Comparison of ENCODE assay signal across 10 mouse cellular contexts in genomic region chr2:152826481-152826880, GRCm38 (mm10). TPM values are rescaled to one million over a fixed set of nuclear protein-coding genes. Genes with fewer than 3 reads are reported as not detected.
A peak's percentile ranks its signal among the peaks of the same experiment; 100 is the strongest.
DNase-seq lines count a peak whose midpoint lies in the region; ATAC-seq and TF ChIP-seq lines count a peak whose summit lies in the region.
"Had no signal": no experiment of that assay in that cellular context is flagged by ENCODE, and none has a peak within 500 bp of the region (broad histone marks: within the 10 kb centered on the region; RNA-seq: fewer than 3 reads in every experiment).

No protein-coding gene starts in this region.

- DNase-seq in forebrain, embryonic 10.5 days (ENCODE audit: extremely low spot score, low spot score), result no peak
- DNase-seq in layer of hippocampus, adult 2 months (ENCODE audit: low spot score in 2 of 2), result no peak
- DNase-seq in layer of hippocampus, postnatal 36 days, result no peak
- no peak for DNase-seq in frontal cortex, postnatal 10 days (ENCODE audit: low spot score in 2 of 2)
- DNase-seq in frontal cortex, postnatal 25 days (ENCODE audit: low spot score in 2 of 2), result no peak
- DNase-seq: cerebellum, adult 11 months; gastrocnemius, postnatal 25 days had no signal

- peak overlapping the region; percentile 74 for H3K4me2 ChIP-seq in forebrain, embryonic 13.5 days
- peak overlapping the region; percentile 75; the same call in 1 of the 2 replicates for H3K4me2 ChIP-seq in embryonic facial prominence, embryonic 15.5 days (replicated peaks)

- no peak for ATAC-seq in forebrain, embryonic 13.5 days
- no peak for ATAC-seq in embryonic facial prominence, embryonic 15.5 days (ENCODE audit: insufficient number of reproducible peaks, low FRiP score, low TSS enrichment, low read depth)

- TF ChIP-seq CTCF in layer of hippocampus, adult 2 months (conservative IDR thresholded peaks at IDR 0.05), result no peak

- 85% methylated on average over 3 of the region's 3 CpGs for WGBS in forebrain, embryonic 13.5 days
- 89% methylated on average over 3 of the region's 3 CpGs for WGBS in forebrain, embryonic 10.5 days
- 71% methylated on average over 3 of the region's 3 CpGs for WGBS in embryonic facial prominence, embryonic 15.5 days
- 85% methylated on average over 3 of the region's 3 CpGs for WGBS in macrophage (ENCODE audit: missing documents)

- H3K36me3 ChIP-seq in forebrain, embryonic 13.5 days (ENCODE audit: poor library complexity, severe bottlenecking), result peaks cover 15% of the 10 kb centered on the region; the same call in 1 of the 2 replicates
- H3K36me3 ChIP-seq in forebrain, embryonic 10.5 days (replicated peaks), result peaks cover 62% of the 10 kb centered on the region
- H3K36me3 ChIP-seq in embryonic facial prominence, embryonic 15.5 days, result peaks cover 8% of the 10 kb centered on the region
- H3K36me3 ChIP-seq in macrophage (ENCODE audit: inconsistent target), result no peaks in the 10 kb centered on the region; the same call in 1 of the 2 replicates

- no peak overlapping the region for H3K9ac ChIP-seq in forebrain, embryonic 13.5 days
- H3K9ac ChIP-seq in embryonic facial prominence, embryonic 15.5 days, result no peak overlapping the region

- no peak overlapping the region for H3K4me3 ChIP-seq in forebrain, embryonic 13.5 days
- no peak overlapping the region for H3K4me3 ChIP-seq in forebrain, embryonic 10.5 days
- H3K4me3 ChIP-seq in layer of hippocampus, adult 2 months, result peak overlapping the region; percentile 100
- H3K4me3 ChIP-seq in embryonic facial prominence, embryonic 15.5 days (replicated peaks), result 0 out of 2 replicates have a peak overlapping the region, but pooled peaks have one; percentile 82
- peak overlapping the region; percentile 85 for H3K4me3 ChIP-seq in macrophage (ENCODE audit: inconsistent target)

- peaks cover 66% of the 10 kb centered on the region for H3K4me1 ChIP-seq in forebrain, embryonic 13.5 days
- peaks cover 55% of the 10 kb centered on the region for H3K4me1 ChIP-seq in forebrain, embryonic 10.5 days
- peaks cover 59% of the 10 kb centered on the region for H3K4me1 ChIP-seq in embryonic facial prominence, embryonic 15.5 days

- H3K27ac ChIP-seq in forebrain, embryonic 13.5 days, result no peak overlapping the region
- no peak overlapping the region for H3K27ac ChIP-seq in forebrain, embryonic 10.5 days
- peak overlapping the region; percentile 100 for H3K27ac ChIP-seq in layer of hippocampus, adult 2 months
- no peak overlapping the region for H3K27ac ChIP-seq in embryonic facial prominence, embryonic 15.5 days (replicated peaks)
- peak overlapping the region; percentile 96 for H3K27ac ChIP-seq in macrophage

- H3K9me3 ChIP-seq in forebrain, embryonic 13.5 days (replicated peaks), result no peaks in the 10 kb centered on the region
- H3K9me3 ChIP-seq in forebrain, embryonic 10.5 days, result no peaks in the 10 kb centered on the region
- no peaks in the 10 kb centered on the region for H3K9me3 ChIP-seq in embryonic facial prominence, embryonic 15.5 days (replicated peaks)

- H3K27me3 ChIP-seq in forebrain, embryonic 13.5 days, result no peaks in the 10 kb centered on the region
- no peaks in the 10 kb centered on the region for H3K27me3 ChIP-seq in forebrain, embryonic 10.5 days (ENCODE audit: poor library complexity, severe bottlenecking)
- H3K27me3 ChIP-seq in embryonic facial prominence, embryonic 15.5 days, result no peaks in the 10 kb centered on the region

- H3K79me2 ChIP-seq in macrophage (ENCODE audit: inconsistent target), result peaks cover 94% of the 10 kb centered on the region

RNA-seq across cellular contexts. Expression of gene Bcl2l1, which starts 5.0 kb away (rescaled TPM):
- 155 and 164 TPM in 2 replicates for polyA plus RNA-seq in forebrain, embryonic 13.5 days (2015; fragmentation: Nextera tagmentation; extraction: Ambion mirVana)
- 98.5 and 104 TPM in 2 replicates for polyA plus RNA-seq in forebrain, embryonic 10.5 days (2016; fragmentation: Nextera tagmentation; extraction: Ambion mirVana)
- 100 to 1,000 TPM; 129 to 134 TPM for total RNA-seq in layer of hippocampus, adult 2 months (2021)
- 100 to 1,000 TPM; 116 to 141 TPM for total RNA-seq in layer of hippocampus, postnatal 36 days (2021)
- 99.1 and 99.7 TPM in 2 replicates for polyA plus RNA-seq in embryonic facial prominence, embryonic 15.5 days (2015; fragmentation: Nextera tagmentation; extraction: Ambion mirVana)
- total RNA-seq in macrophage (2018; cell fraction: chromatin; rRNA removed), result 100 to 1,000 TPM; 136 to 537 (median 201) TPM
- 100 to 1,000 TPM in 7 of 26 experiments, 10 to 100 TPM in 19; 72.0 to 192 (median 85.2) TPM for total RNA-seq in macrophage (2018; cell fraction: cytosol; rRNA removed)
- 100 to 1,000 TPM; 131 to 456 (median 217) TPM for total RNA-seq in macrophage (2018; cell fraction: nucleus; rRNA removed)
- polyA plus RNA-seq in macrophage (2018), result 38.6 to 159 TPM (median 48.4 TPM) in 3 replicates

RNA-seq across cellular contexts. Expression of gene Tpx2, which starts 21.3 kb away (rescaled TPM):
- polyA plus RNA-seq in forebrain, embryonic 13.5 days (2015; fragmentation: Nextera tagmentation; extraction: Ambion mirVana), result 102 and 103 TPM in 2 replicates
- polyA plus RNA-seq in forebrain, embryonic 10.5 days (2016; fragmentation: Nextera tagmentation; extraction: Ambion mirVana), result 162 and 163 TPM in 2 replicates
- total RNA-seq in layer of hippocampus, adult 2 months (2021), result 1 to 10 TPM; 2.0 to 2.2 TPM
- 1 to 10 TPM; 2.0 to 3.1 TPM for total RNA-seq in layer of hippocampus, postnatal 36 days (2021)
- 60.1 and 60.6 TPM in 2 replicates for polyA plus RNA-seq in embryonic facial prominence, embryonic 15.5 days (2015; fragmentation: Nextera tagmentation; extraction: Ambion mirVana)
- 10 to 100 TPM in 5 of 26 experiments, 1 to 10 TPM in 21; 2.1 to 18.9 (median 7.1) TPM for total RNA-seq in macrophage (2018; cell fraction: chromatin; rRNA removed)
- total RNA-seq in macrophage (2018; cell fraction: cytosol; rRNA removed), result 10 to 100 TPM in 13 of 26 experiments, 1 to 10 TPM in 13; 4.3 to 30.1 (median 10.4) TPM
- 10 to 100 TPM in 12 of 26 experiments, 1 to 10 TPM in 14; 2.6 to 18.6 (median 9.8) TPM for total RNA-seq in macrophage (2018; cell fraction: nucleus; rRNA removed)
- polyA plus RNA-seq in macrophage (2018), result 3.4 to 14.0 TPM (median 11.8 TPM) in 3 replicates

Comparison
In these comparisons a context has a peak if more than half of its experiments do, and no peak if none do; other contexts are left out.
1. H3K27ac ChIP-seq: peak in layer of hippocampus, adult 2 months (single experiment) and macrophage (single experiment); none in forebrain, embryonic 13.5 days (single experiment), forebrain, embryonic 10.5 days (single experiment) and embryonic facial prominence, embryonic 15.5 days (single experiment).
2. H3K4me3 ChIP-seq: peak in layer of hippocampus, adult 2 months (single experiment), embryonic facial prominence, embryonic 15.5 days (single experiment) and macrophage (single experiment); none in forebrain, embryonic 13.5 days (single experiment) and forebrain, embryonic 10.5 days (single experiment).